Mouse (Mus musculus) CH12.LX (cell line): ENCODE measurements around the gene Dusp22. TPM values are rescaled to one million over a fixed set of nuclear protein-coding genes. Genes with fewer than 3 reads are reported as not detected.
A peak's percentile ranks its signal among the peaks of the same experiment; 100 is the strongest.

Experiments
- DNase-seq: peaks from one replicate; pipeline ENCODE4 v3.0.0-alpha.2; 2013; ENCODE audit errors: extremely low read depth
- H3K27ac ChIP-seq: 2 replicates; pipeline ENCODE4 v1.5.1; 2012; ENCODE audit warnings: low read depth, mild to moderate bottlenecking, control low read depth, moderate library complexity; ENCODE audit not compliant: insufficient read depth
- H3K27me3 ChIP-seq: replicated peaks from 2 replicates; pipeline ENCODE3; 2012; ENCODE audit warnings: inconsistent platforms
- H3K36me3 ChIP-seq, 2 experiments: replicated peaks in 1 of 2; 2 replicates each; pipeline versions ENCODE3 to v1.6.1; 2012; ENCODE audit warnings: inconsistent platforms in 1 of 2, low read length in 1 of 2, mild to moderate bottlenecking in 1 of 2, mixed read lengths in 1 of 2, moderate library complexity in 1 of 2; ENCODE audit not compliant: control insufficient read depth in 1 of 2, insufficient read depth in 1 of 2
- H3K4me1 ChIP-seq, 2 experiments: 2 replicates each; pipeline ENCODE4 v1.6.1; 2012; ENCODE audit warnings: inconsistent platforms in 1 of 2, moderate library complexity in 1 of 2; ENCODE audit not compliant: insufficient read depth in 2 of 2, control insufficient read depth in 1 of 2
- H3K4me2 ChIP-seq: 2 replicates; pipeline ENCODE4 v1.6.1; 2012; ENCODE audit warnings: low read depth, mild to moderate bottlenecking, control low read depth; ENCODE audit not compliant: poor library complexity, insufficient read depth, severe bottlenecking
- H3K4me3 ChIP-seq, 3 experiments: fragments of 150-350 bp in 1 of 3; sonication (generic) in 1 of 3; replicated peaks in 1 of 3; 2 replicates each; pipeline versions ENCODE3 to v1.5.1; 2011 to 2012; ENCODE audit warnings: low read depth in 2 of 3, low read length in 2 of 3, mild to moderate bottlenecking in 2 of 3, moderate library complexity in 2 of 3, control low read depth in 1 of 3, improper control_type of control experiment in 1 of 3, inconsistent platforms in 1 of 3, mixed read lengths in 1 of 3; ENCODE audit not compliant: poor library complexity in 1 of 3
- H3K79me2 ChIP-seq: replicated peaks from 2 replicates; pipeline ENCODE4 v1.6.1; 2012; ENCODE audit warnings: mild to moderate bottlenecking, moderate library complexity; ENCODE audit not compliant: control insufficient read depth, poor library complexity, insufficient read depth, severe bottlenecking; ENCODE audit errors: extremely low read depth
- H3K9ac ChIP-seq: 2 replicates; pipeline ENCODE4 v1.6.1; 2012; ENCODE audit warnings: low read depth, mild to moderate bottlenecking, control low read depth, moderate library complexity; ENCODE audit not compliant: insufficient read depth
- H3K9me3 ChIP-seq: replicated peaks from 2 replicates; pipeline ENCODE3; 2012; ENCODE audit warnings: low read length, inconsistent platforms, mixed read lengths
- CHD1 ChIP-seq: IDR thresholded peaks from 2 replicates; pipeline ENCODE4 v1.6.1; 2012; ENCODE audit warnings: low read depth, low read length, improper control_type of control experiment, inconsistent platforms
- CHD2 ChIP-seq: IDR thresholded peaks from 2 replicates; pipeline ENCODE4 v1.6.1; 2011; ENCODE audit warnings: low read length, improper control_type of control experiment
- E2F4 ChIP-seq: IDR thresholded peaks from 2 replicates; pipeline ENCODE4 v1.6.1; 2011; ENCODE audit warnings: low read depth, low read length, improper control_type of control experiment; ENCODE audit not compliant: insufficient replicate concordance
- ELF1 ChIP-seq: IDR thresholded peaks from 2 replicates; pipeline ENCODE4 v1.6.1; 2014; ENCODE audit warnings: low read depth, mild to moderate bottlenecking, inconsistent platforms, low read length, improper control_type of control experiment
- ETS1 ChIP-seq: conservative IDR thresholded peaks from 2 replicates; pipeline ENCODE4 v1.6.1; 2012; ENCODE audit warnings: low read depth, mild to moderate bottlenecking, inconsistent platforms, low read length, improper control_type of control experiment, moderate library complexity
- GABPA ChIP-seq: IDR thresholded peaks from 2 replicates; pipeline ENCODE4 v1.6.1; 2012; ENCODE audit warnings: low read depth, low read length, improper control_type of control experiment, inconsistent platforms; ENCODE audit not compliant: insufficient replicate concordance
- IRF4 ChIP-seq: IDR thresholded peaks from 2 replicates; pipeline ENCODE4 v1.6.1; 2014; ENCODE audit warnings: low read depth, mild to moderate bottlenecking, inconsistent platforms, low read length, improper control_type of control experiment
- JUND ChIP-seq: conservative IDR thresholded peaks from 2 replicates; pipeline ENCODE4 v1.6.1; 2011; ENCODE audit warnings: low read depth, low read length, improper control_type of control experiment
- KAT2A ChIP-seq: IDR thresholded peaks from 2 replicates; pipeline ENCODE4 v1.6.1; 2012; ENCODE audit warnings: low read length, improper control_type of control experiment, inconsistent platforms; ENCODE audit not compliant: insufficient replicate concordance
- MAFK ChIP-seq: IDR thresholded peaks from 2 replicates; pipeline ENCODE4 v1.6.1; 2011; ENCODE audit warnings: low read length, improper control_type of control experiment; ENCODE audit not compliant: insufficient replicate concordance
- MXI1 ChIP-seq: IDR thresholded peaks from 2 replicates; pipeline ENCODE4 v1.6.1; 2011; ENCODE audit warnings: mild to moderate bottlenecking, low read depth, low read length, improper control_type of control experiment
- NRF1 ChIP-seq: IDR thresholded peaks from 2 replicates; pipeline ENCODE4 v1.6.1; 2014; ENCODE audit warnings: low read depth, mild to moderate bottlenecking, inconsistent platforms, low read length, improper control_type of control experiment, moderate library complexity
- PAX5 ChIP-seq: IDR thresholded peaks from 2 replicates; pipeline ENCODE4 v1.6.1; 2012; ENCODE audit warnings: low read length, inconsistent platforms, mixed read lengths
- POLR2A ChIP-seq: IDR thresholded peaks from 2 replicates; pipeline ENCODE4 v1.6.1; 2011; ENCODE audit warnings: low read depth, mild to moderate bottlenecking, improper control_type of control experiment, low read length
- POLR2AphosphoS2 ChIP-seq: IDR thresholded peaks from 2 replicates; pipeline ENCODE4 v1.6.1; 2011; ENCODE audit warnings: low read depth, low read length, improper control_type of control experiment
- SIN3A ChIP-seq: IDR thresholded peaks from 2 replicates; pipeline ENCODE4 v1.6.1; 2012; ENCODE audit warnings: low read length, improper control_type of control experiment, inconsistent platforms
- SMC3 ChIP-seq: IDR thresholded peaks from 2 replicates; pipeline ENCODE4 v1.6.1; 2011; ENCODE audit warnings: low read depth, low read length, improper control_type of control experiment
- TBP ChIP-seq: conservative IDR thresholded peaks from 2 replicates; pipeline ENCODE4 v1.6.1; 2011; ENCODE audit warnings: low read depth, low read length, improper control_type of control experiment
- TCF12 ChIP-seq: IDR thresholded peaks from 2 replicates; pipeline ENCODE4 v1.6.1; 2014; ENCODE audit warnings: low read depth, mild to moderate bottlenecking, inconsistent platforms, low read length, improper control_type of control experiment
- USF2 ChIP-seq: conservative IDR thresholded peaks from 2 replicates; pipeline ENCODE4 v1.6.1; 2011; ENCODE audit warnings: low read depth, low read length, improper control_type of control experiment
- ZMIZ1 ChIP-seq: IDR thresholded peaks from 2 replicates; pipeline ENCODE4 v1.6.1; 2012; ENCODE audit warnings: low read depth, mild to moderate bottlenecking, inconsistent platforms, low read length, improper control_type of control experiment
- ZNF384 ChIP-seq: IDR thresholded peaks from 2 replicates; pipeline ENCODE4 v1.6.1; 2012; ENCODE audit warnings: low read depth, low read length, improper control_type of control experiment, inconsistent platforms
- dilution Hi-C: fragments of 300-500 bp; cut with MboI; formaldehyde crosslinking; loops from 2 replicates; pipeline ENCODE4 v1.14.3; 2020; ENCODE audit warnings: low sequenced_read_pairs; ENCODE audit not compliant: extremely low pct_unique_long_range_greater_than_20kb, extremely low pct_ligation_motif_present
- in situ Hi-C: fragments of 300-500 bp; cut with MboI; formaldehyde crosslinking; loops from 3 replicates; pipeline ENCODE4 v1.14.3; 2019; ENCODE audit warnings: low sequenced_read_pairs, low pct_ligation_motif_present, low pct_unique_long_range_greater_than_20kb, mixed read lengths
- polyA plus RNA-seq: library from polyadenylated mRNA; unstranded; fragments of >175 nt; gene quantifications from 2 replicates; pipeline ENCODE4 v1.2.1, GENCODE M21; 2012; ENCODE audit warnings: low read depth; ENCODE audit not compliant: insufficient read length
- total RNA-seq, 2 experiments: library from RNA; depleted of rRNA; stranded (reverse); fragments of 300-350 nt in 1 of 2; fragments of >200 nt in 1 of 2; gene quantifications; 2 replicates each; pipeline ENCODE4 v1.2.3; 2012 to 2014

Gene Dusp22
- total and polyA plus RNA-seq, 3 experiments, result 18.0 to 28.7 (median 22.5) TPM

- peak overlapping the region; percentile 30 to 47 (median 36) for H3K4me3 ChIP-seq
- peak overlapping the region; percentile 95 for H3K4me2 ChIP-seq
- in situ Hi-C loops, result loop anchor here (10.0 kb wide), 1 partner anchor 153 kb away; no protein-coding TSS in a partner anchor
- peaks cover 81 to 96% of the 10 kb centered on the region in 2 experiments for H3K36me3 ChIP-seq
- H3K27ac ChIP-seq, result peak overlapping the region; percentile 41
- peak overlapping the region; percentile 31 for H3K9ac ChIP-seq
- TF ChIP-seq CHD2, result no peak; the same call in 1 of the 2 replicates
- TF ChIP-seq POLR2A, result peak; percentile 65; the same call in 1 of the 2 replicates
- TF ChIP-seq E2F4, result no peak
- TF ChIP-seq NRF1, result no peak
- no peak for TF ChIP-seq TCF12
- TF ChIP-seq ETS1, result no peak
- TF ChIP-seq ELF1, result no peak
- no peak for TF ChIP-seq JUND
- no peak for TF ChIP-seq GABPA
- no peak for TF ChIP-seq USF2
- no peak for TF ChIP-seq TBP
- TF ChIP-seq ZMIZ1, result no peak
- no peak for TF ChIP-seq IRF4
- TF ChIP-seq CHD1, result peak; percentile 12; the same call in 1 of the 2 replicates
- no peak; the same call in none of the 2 replicates for TF ChIP-seq SMC3
- no peak for TF ChIP-seq KAT2A
- TF ChIP-seq PAX5, result no peak
- 0 out of 2 replicates have a peak, but pooled peaks have one; percentile 20 for TF ChIP-seq SIN3A
- no peak for TF ChIP-seq ZNF384
- no peak for TF ChIP-seq MAFK
- 0 out of 2 replicates have a peak, but pooled peaks have one; percentile 18 for TF ChIP-seq MXI1
- TF ChIP-seq POLR2AphosphoS2, result peak; percentile 85; the same call in 1 of the 2 replicates
- peaks cover 86% of the 10 kb centered on the region for H3K79me2 ChIP-seq
- peaks cover 13 to 92% of the 10 kb centered on the region in 2 experiments for H3K4me1 ChIP-seq
- H3K27me3 ChIP-seq, result no peaks in the 10 kb centered on the region
- DNase-seq, result peak; percentile 16
- dilution Hi-C loops, result no loop called here
- no peaks in the 10 kb centered on the region for H3K9me3 ChIP-seq
These were observed 97.6 kb downstream of the Dusp22 start for GRCm38 (mm10) chr13:30757264-30757900.
